Mouse (Mus musculus) liver, embryonic 14.5 days (tissue): Measurements from ENCODE around the gene Mtg2. TPM values are rescaled to one million over a fixed set of nuclear protein-coding genes. Genes with fewer than 3 reads are reported as not detected.

ENCODE experiments used
- ATAC-seq: fragments of 200-750 bp; cut with Nextera tagmentation; 2 replicates; pipeline ENCODE4 v1.8.0; 2017; ENCODE audit warnings: moderate number of reproducible peaks, mild to moderate bottlenecking, moderate library complexity; ENCODE audit not compliant: insufficient read depth
- DNase-seq, 3 experiments: peaks; one replicate each; pipeline ENCODE4 v3.0.0-alpha.2; 2012 to 2013; ENCODE audit warnings: low read depth in 3 of 3, low spot score in 3 of 3
- H3K27ac ChIP-seq: fragments of 300-500 bp; sonication (generic); 2 replicates; pipeline ENCODE4 v1.5.1; 2014; ENCODE audit warnings: moderate library complexity, mild to moderate bottlenecking, control low read depth, inconsistent platforms
- H3K27me3 ChIP-seq: fragments of 300-500 bp; sonication (generic); 2 replicates; pipeline ENCODE4 v1.6.1; 2014; ENCODE audit warnings: mild to moderate bottlenecking, low read length, moderate library complexity; ENCODE audit not compliant: control insufficient read depth, insufficient read depth
- H3K36me3 ChIP-seq: fragments of 300-500 bp; sonication (generic); replicated peaks from 2 replicates; pipeline ENCODE4 v1.6.1; 2014; ENCODE audit warnings: low read depth; ENCODE audit not compliant: control insufficient read depth, insufficient read depth
- H3K4me1 ChIP-seq, 2 experiments: fragments of 200-500 bp in 1 of 2; fragments of 300-500 bp in 1 of 2; sonication (generic) in 1 of 2; replicated peaks; 2 replicates each; pipeline ENCODE4 v1.6.1; 2012 to 2014; ENCODE audit warnings: antibody characterized with exemption in 1 of 2, inconsistent platforms in 1 of 2, low read length in 1 of 2; ENCODE audit not compliant: control insufficient read depth in 2 of 2, insufficient read depth in 2 of 2
- H3K4me2 ChIP-seq: fragments of 300-500 bp; sonication (generic); 2 replicates; pipeline ENCODE4 v1.6.1; 2014; ENCODE audit warnings: low read depth, mild to moderate bottlenecking, control low read depth, moderate library complexity
- H3K4me3 ChIP-seq, 2 experiments: fragments of 200-500 bp in 1 of 2; fragments of 300-500 bp in 1 of 2; sonication (generic) in 1 of 2; 2 replicates each; pipeline ENCODE4 v1.5.1; 2012 to 2014; ENCODE audit warnings: low read depth in 2 of 2, low read length in 2 of 2, mild to moderate bottlenecking in 2 of 2, control low read depth in 1 of 2, inconsistent platforms in 1 of 2, moderate library complexity in 1 of 2; ENCODE audit not compliant: insufficient read depth in 1 of 2
- H3K9ac ChIP-seq: fragments of 300-500 bp; sonication (generic); replicated peaks from 2 replicates; pipeline ENCODE4 v1.6.1; 2014; ENCODE audit warnings: mild to moderate bottlenecking, control low read depth, moderate library complexity
- H3K9me3 ChIP-seq: fragments of 300-500 bp; sonication (generic); 2 replicates; pipeline ENCODE4 v1.6.1; 2016; ENCODE audit warnings: low read length, mixed read lengths; ENCODE audit not compliant: control insufficient read depth
- CTCF ChIP-seq: IDR thresholded peaks from 2 replicates; pipeline ENCODE4 v1.5.1; 2016; ENCODE audit warnings: antibody characterized with exemption, low read depth, control low read depth
- EP300 ChIP-seq: IDR thresholded peaks from 2 replicates; pipeline ENCODE4 v1.6.1; 2016; ENCODE audit warnings: antibody characterized with exemption, low read depth
- WGBS: fragments of 180-500 bp; shearing (Covaris S2); extraction: QIAGEN DNeasy Blood & Tissue Kit; methylation state at CpG from one replicate; pipeline ENCODE4 v1.1.7; 2014; ENCODE audit not compliant: insufficient replicate concordance; 5-methylcytosine and 5-hydroxymethylcytosine counted together
- polyA plus RNA-seq, 2 experiments: library from polyadenylated mRNA; depleted of rRNA in 1 of 2; stranded (reverse) in 1 of 2; unstranded in 1 of 2; fragments of >200 nt; fragmentation: Nextera tagmentation in 1 of 2; extraction: Ambion mirVana in 1 of 2; gene quantifications; 2 replicates each; pipeline versions ENCODE4 v1.2.1 to v1.2.3; 2012 to 2014

Mtg2 gene
- polyA plus RNA-seq, 2 experiments = 8.5 to 10.7 TPM

DNA sequence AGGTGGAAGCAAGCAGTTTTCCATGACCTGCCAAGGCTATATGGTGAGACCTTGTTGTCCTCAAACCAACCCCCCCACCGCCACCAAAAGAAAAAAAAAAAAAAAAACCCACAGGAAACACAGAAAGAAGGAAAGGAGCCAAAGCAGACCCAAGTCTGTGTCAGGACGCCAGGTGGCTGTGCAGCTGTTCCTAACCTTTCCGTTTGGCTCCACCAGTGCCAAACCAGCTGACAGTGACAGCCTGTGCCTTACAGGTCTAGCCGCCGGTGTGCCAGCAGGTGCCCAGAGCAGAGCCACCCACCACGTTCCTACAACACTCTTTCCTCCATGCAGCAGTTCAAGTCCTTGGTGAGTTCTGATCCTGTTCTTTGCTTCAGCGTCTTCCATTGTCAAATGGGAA is 2.5 kb downstream of the Mtg2 start:
- Histone ChIP-seq H3K27me3 (no peaks in the 10 kb centered on the region), H3K4me3 (no peak overlapping the region), H3K9me3 (no peaks in the 10 kb centered on the region), H3K4me2 (no peak overlapping the region), H3K27ac (no peak overlapping the region), H3K4me1 (peaks cover 3 to 4% of the 10 kb centered on the region in 2 experiments), H3K9ac (no peak overlapping the region), H3K36me3 (no peaks in the 10 kb centered on the region)
- no peak for TF ChIP-seq CTCF
- TF ChIP-seq EP300 = no peak
- DNase-seq (no peak), ATAC-seq (no peak)
- 82% methylated on average over 7 of the region's 7 CpGs for WGBS

DNA sequence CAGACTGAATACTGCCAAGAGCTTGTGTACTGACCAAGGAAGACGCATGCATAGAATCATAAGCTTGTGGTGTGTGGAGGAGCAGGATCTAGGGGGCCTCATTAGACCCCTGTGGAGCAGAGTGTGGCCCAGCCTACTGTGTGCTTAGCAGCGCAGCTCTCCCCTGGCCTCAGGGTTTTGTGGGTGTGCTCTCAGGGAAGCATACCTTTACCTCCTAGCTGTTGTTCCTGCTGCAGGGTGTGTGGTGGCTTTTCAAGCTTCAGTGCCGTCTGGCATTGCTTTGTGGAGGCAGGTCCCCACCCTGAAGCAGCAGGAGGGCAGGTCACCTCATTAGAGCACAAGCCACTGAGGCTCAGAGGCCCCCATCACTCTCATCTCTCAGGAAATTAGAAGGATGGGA is 7.2 kb downstream of the Mtg2 start:
- H3K9ac ChIP-seq = no peak overlapping the region
- no peak overlapping the region for H3K4me2 ChIP-seq
- no peaks in the 10 kb centered on the region for H3K9me3 ChIP-seq
- no peaks in the 10 kb centered on the region for H3K27me3 ChIP-seq
- no peaks in the 10 kb centered on the region for H3K4me1 ChIP-seq
- H3K36me3 ChIP-seq = no peaks in the 10 kb centered on the region
- H3K4me3 ChIP-seq = no peak overlapping the region
- 71% methylated on average over 3 of the region's 3 CpGs for WGBS
- TF ChIP-seq EP300 = no peak
- no peak for TF ChIP-seq CTCF
- ATAC-seq (no peak), DNase-seq (no peak)
- no peak overlapping the region for H3K27ac ChIP-seq

- no peaks in the 10 kb centered on the region for H3K9me3 ChIP-seq
- ATAC-seq = no peak
- no peak for DNase-seq
- H3K4me3 ChIP-seq = no peak overlapping the region
- H3K4me1 ChIP-seq = no peaks in the 10 kb centered on the region
- no peaks in the 10 kb centered on the region for H3K36me3 ChIP-seq
- 73% methylated on average over 8 of the region's 8 CpGs for WGBS
- no peak overlapping the region for H3K27ac ChIP-seq
- no peak overlapping the region for H3K9ac ChIP-seq
- H3K27me3 ChIP-seq = no peaks in the 10 kb centered on the region
- no peak for TF ChIP-seq CTCF
- H3K4me2 ChIP-seq = no peak overlapping the region
These were observed 10.3 kb downstream of the Mtg2 start for GRCm38 (mm10) chr2:180080680-180081079.

GRCm38 (mm10) chr2:180083063-180083462 is 12.7 kb downstream of the Mtg2 start:
- DNase-seq (no peak), ATAC-seq (no peak)

DNA sequence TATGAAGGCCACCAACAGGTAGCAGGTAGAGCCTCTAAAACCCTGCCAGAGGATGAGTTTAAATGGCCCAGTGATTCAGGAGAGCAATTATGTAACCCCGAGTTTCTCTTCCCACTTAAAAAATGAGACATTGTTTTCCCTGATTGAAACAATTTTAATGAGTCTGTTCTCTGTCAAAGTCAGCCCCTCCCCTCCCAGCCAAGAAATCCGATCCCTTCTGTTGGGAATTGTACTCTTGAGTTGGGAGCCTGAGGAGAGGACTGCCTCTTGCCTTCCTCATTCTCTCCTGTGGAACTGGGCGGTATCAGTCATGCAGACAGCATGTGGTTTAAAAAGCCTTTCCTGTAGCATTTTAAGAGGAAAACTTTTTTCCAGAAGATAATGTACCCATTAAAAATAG is 14.2 kb downstream of the Mtg2 start:
- Histone ChIP-seq H3K9me3 (no peaks in the 10 kb centered on the region), H3K4me1 (no peaks in the 10 kb centered on the region), H3K4me3 (no peak overlapping the region), H3K9ac (no peak overlapping the region), H3K27me3 (no peaks in the 10 kb centered on the region), H3K4me2 (no peak overlapping the region), H3K36me3 (no peaks in the 10 kb centered on the region), H3K27ac (no peak overlapping the region)
- no peak for TF ChIP-seq EP300
- no peak for TF ChIP-seq CTCF
- 64% methylated on average over 3 of the region's 3 CpGs for whole genome bisulfite sequencing
- ATAC-seq (no peak), DNase-seq (no peak)

More at GRCm38 (mm10) chr2:180083063-180083462, 12.7 kb downstream of the Mtg2 start:
- no peaks in the 10 kb centered on the region for H3K9me3 ChIP-seq
- no peaks in the 10 kb centered on the region for H3K36me3 ChIP-seq
- no peak overlapping the region for H3K9ac ChIP-seq
- H3K4me1 ChIP-seq = no peaks in the 10 kb centered on the region
- no peak overlapping the region for H3K27ac ChIP-seq
- H3K27me3 ChIP-seq = no peaks in the 10 kb centered on the region
- 81% methylated on average over 10 of the region's 10 CpGs for WGBS
- H3K4me2 ChIP-seq = no peak overlapping the region
- TF ChIP-seq EP300 = no peak
- TF ChIP-seq CTCF = no peak
- H3K4me3 ChIP-seq = no peak overlapping the region
